Mouse (Mus musculus) limb, embryonic 11.5 days (tissue): ENCODE measurements around the gene Ddx46. TPM values are rescaled to one million over a fixed set of nuclear protein-coding genes. Genes with fewer than 3 reads are reported as not detected.
"Not testable (repeated sequence)": the region's sequence is repeated elsewhere in the genome, so short reads cannot be mapped to it uniquely, and the experiment has no call there.

ENCODE experiments used
- ATAC-seq: fragments of 200-750 bp; cut with Nextera tagmentation; 2 replicates; pipeline ENCODE4 v1.8.0; 2017; ENCODE audit warnings: low read depth; ENCODE audit not compliant: insufficient number of reproducible peaks, low FRiP score, low TSS enrichment
- DNase-seq: peaks from one replicate; pipeline ENCODE4 v3.0.0-alpha.2; 2015; ENCODE audit warnings: low spot score
- H3K27ac ChIP-seq: fragments of 300-500 bp; sonication (generic); replicated peaks from 2 replicates; pipeline ENCODE4 v1.5.1; 2014; ENCODE audit warnings: low read depth, mild to moderate bottlenecking, low read length
- H3K27me3 ChIP-seq: fragments of 300-500 bp; sonication (generic); 2 replicates; pipeline ENCODE4 v1.6.1; 2014; ENCODE audit warnings: mild to moderate bottlenecking, low read length, mixed read lengths; ENCODE audit not compliant: control insufficient read depth, insufficient read depth
- H3K36me3 ChIP-seq: fragments of 300-500 bp; sonication (generic); 2 replicates; pipeline ENCODE4 v1.6.1; 2014; ENCODE audit warnings: mild to moderate bottlenecking, low read length, moderate library complexity, mixed read lengths; ENCODE audit not compliant: control insufficient read depth, insufficient read depth
- H3K4me1 ChIP-seq: fragments of 300-500 bp; sonication (generic); 2 replicates; pipeline ENCODE4 v1.6.1; 2014; ENCODE audit warnings: low read length, mixed read lengths; ENCODE audit not compliant: control insufficient read depth, insufficient read depth
- H3K4me2 ChIP-seq: fragments of 300-500 bp; sonication (generic); 2 replicates; pipeline ENCODE4 v1.6.1; 2014; ENCODE audit warnings: low read depth, mild to moderate bottlenecking, moderate library complexity; ENCODE audit not compliant: severe bottlenecking
- H3K4me3 ChIP-seq: fragments of 300-500 bp; sonication (generic); 2 replicates; pipeline ENCODE4 v1.5.1; 2014; ENCODE audit warnings: low read depth, low read length
- H3K9ac ChIP-seq: fragments of 300-500 bp; sonication (generic); 2 replicates; pipeline ENCODE4 v1.6.1; 2014; ENCODE audit warnings: mild to moderate bottlenecking, low read length
- H3K9me3 ChIP-seq: fragments of 300-500 bp; sonication (generic); 2 replicates; pipeline ENCODE4 v1.6.1; 2016; ENCODE audit warnings: low read length; ENCODE audit not compliant: control insufficient read depth
- WGBS: fragments of 180-500 bp; shearing (Covaris S2); extraction: QIAGEN DNeasy Blood & Tissue Kit; methylation state at CpG from one replicate; pipeline ENCODE4 v1.1.7; 2014; 5-methylcytosine and 5-hydroxymethylcytosine counted together
- polyA plus RNA-seq: library from polyadenylated mRNA; unstranded; fragments of >200 nt; fragmentation: Nextera tagmentation; extraction: Ambion mirVana; gene quantifications from 2 replicates; pipeline ENCODE4 v1.2.1, GENCODE M21; 2014

Ddx46 gene
- polyA plus RNA-seq, 1 experiment from 2014 or later, result 60.8 TPM

DNA sequence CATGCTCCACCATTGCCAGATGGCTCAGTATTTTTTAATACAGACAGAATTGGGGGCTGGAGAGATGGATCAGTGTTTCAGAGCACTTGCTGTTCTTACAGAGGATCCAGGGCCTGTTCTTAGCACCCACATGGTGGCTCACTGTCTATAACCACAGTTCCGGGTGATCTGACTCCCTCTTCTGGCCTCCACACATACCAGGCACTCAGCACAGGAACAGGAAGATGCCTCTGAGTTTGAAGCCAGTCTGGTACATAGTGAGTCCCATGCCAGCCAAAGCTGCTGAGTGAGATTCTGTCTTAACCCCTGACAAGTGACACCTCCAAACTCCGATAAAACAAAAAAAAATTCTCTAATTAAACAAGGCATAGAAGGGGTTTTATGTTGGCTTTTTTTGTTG, 14.6 kb upstream of the Ddx46 start:
- 83% methylated on average over 2 of the region's 2 CpGs for WGBS
- DNase-seq, result no peak
- H3K4me1 ChIP-seq, result no peaks in the 10 kb centered on the region; the same call in 1 of the 2 replicates
- no peaks in the 10 kb centered on the region for H3K9me3 ChIP-seq
- no peak overlapping the region for H3K4me2 ChIP-seq
- H3K27ac ChIP-seq, result no peak overlapping the region
- no peak overlapping the region for H3K4me3 ChIP-seq
- no peaks in the 10 kb centered on the region for H3K36me3 ChIP-seq
- no peaks in the 10 kb centered on the region for H3K27me3 ChIP-seq
- no peak for ATAC-seq
- H3K9ac ChIP-seq, result no peak overlapping the region

- not testable (repeated sequence) for ATAC-seq, H3K27me3 ChIP-seq, H3K36me3 ChIP-seq, H3K9me3 ChIP-seq, H3K4me1 ChIP-seq, H3K27ac ChIP-seq, DNase-seq
- 24% methylated on average over 20 of the region's 20 CpGs for WGBS
- peak overlapping the region; percentile 75 for H3K9ac ChIP-seq
- H3K4me2 ChIP-seq, result peak overlapping the region; percentile 72
- peak overlapping the region; percentile 60 for H3K4me3 ChIP-seq
Measured at GRCm38 (mm10) chr13:55622156-55622648, 12.6 kb upstream of the Ddx46 start.

DNA sequence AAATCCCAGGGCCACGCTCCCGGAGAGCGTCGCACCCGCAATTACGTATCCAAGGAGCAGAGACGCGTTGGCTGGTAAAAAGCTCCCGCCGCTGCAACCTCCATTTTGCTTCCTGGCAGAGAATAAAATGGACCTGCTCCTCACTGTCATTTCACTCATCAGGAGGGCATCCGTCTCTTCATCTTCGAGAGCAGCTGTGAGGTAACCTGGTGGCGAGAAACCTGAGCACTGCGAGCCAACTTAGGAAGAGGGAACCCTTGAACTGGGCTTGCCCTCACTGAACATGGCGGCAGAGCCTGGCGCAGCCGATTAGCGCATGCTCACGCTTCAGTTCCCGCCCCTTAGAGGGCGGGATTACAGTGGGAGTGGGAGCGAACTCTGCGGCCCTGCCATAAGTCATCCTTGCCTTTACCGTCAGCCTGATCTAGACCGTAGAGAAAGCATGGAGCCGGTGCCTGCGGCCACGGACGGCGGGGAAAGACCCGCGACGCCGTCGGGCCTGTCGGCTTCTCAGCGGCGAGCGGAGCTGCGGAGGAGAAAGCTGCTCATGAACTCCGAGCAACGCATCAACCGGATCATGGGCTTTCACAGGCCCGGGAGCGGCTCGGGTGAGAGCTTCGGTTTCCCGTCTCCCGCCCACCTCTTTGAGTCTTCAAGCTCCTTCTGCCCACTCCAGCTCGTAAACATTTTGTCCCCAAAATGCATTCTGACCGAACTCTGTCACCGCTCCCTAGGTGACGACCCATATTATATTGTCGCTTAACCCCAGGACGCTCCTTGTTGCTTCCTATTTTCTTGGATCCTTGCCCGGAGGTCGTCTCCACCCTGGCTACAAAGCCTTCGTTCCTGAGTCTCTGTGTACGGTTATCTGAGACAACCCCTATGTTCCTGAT, 11.9 kb upstream of the Ddx46 start, which contains the start of gene Caml:
Caml (plus strand) TSS at position 357 of the 893 bp plus-strand sequence.
- Histone ChIP-seq H3K9ac (peak within 1 kb of the TSS; percentile 75), H3K36me3 (no peaks in the 10 kb centered on the region), H3K4me3 (peak within 1 kb of the TSS; percentile 60), H3K9me3 (no peaks in the 10 kb centered on the region), H3K4me2 (peak within 1 kb of the TSS; percentile 72), H3K4me1 (no peaks in the 10 kb centered on the region; the same call in 1 of the 2 replicates), H3K27me3 (no peaks in the 10 kb centered on the region), H3K27ac (peak within 1 kb of the TSS; percentile 72)
- ATAC-seq (peak; percentile 93), DNase-seq (peak; percentile 89)
- WGBS, result under 1% methylated on average over 59 of the region's 59 CpGs

DNA sequence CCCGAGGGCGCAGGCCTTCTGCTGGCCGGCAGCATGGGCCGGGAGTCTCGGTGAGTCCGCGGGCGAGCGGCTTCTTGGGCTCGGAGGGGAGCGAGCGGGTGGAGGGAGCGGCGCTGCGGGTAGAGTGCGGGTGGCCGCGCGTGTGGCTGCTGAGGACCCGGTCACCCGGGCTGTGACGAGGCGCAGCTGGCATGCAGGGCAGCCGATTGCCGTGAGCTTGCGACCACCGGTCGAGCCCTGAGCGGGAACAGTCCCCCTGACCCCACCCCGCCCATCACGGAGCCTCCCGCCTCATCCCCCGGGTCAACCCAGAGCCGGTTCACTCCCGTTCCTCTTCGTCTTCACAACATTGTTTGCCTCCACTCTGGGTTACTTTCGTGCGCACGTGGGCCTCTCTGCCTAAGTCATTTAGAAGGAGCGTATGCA, 332 bp downstream of the Ddx46 start:
- H3K27ac ChIP-seq, result no peak overlapping the region
- ATAC-seq, result no peak
- H3K36me3 ChIP-seq, result peaks cover 7% of the 10 kb centered on the region
- H3K27me3 ChIP-seq, result no peaks in the 10 kb centered on the region
- peak overlapping the region; percentile 76 for H3K4me2 ChIP-seq
- no peaks in the 10 kb centered on the region for H3K9me3 ChIP-seq
- DNase-seq, result no peak
- peak overlapping the region; percentile 73 for H3K9ac ChIP-seq
- 0% methylated on average over 40 of the region's 40 CpGs for WGBS
- peak overlapping the region; percentile 74 for H3K4me3 ChIP-seq
- peaks cover 2% of the 10 kb centered on the region; the same call in 1 of the 2 replicates for H3K4me1 ChIP-seq

GRCm38 (mm10) chr13:55636185-55636983, 1.6 kb downstream of the Ddx46 start:
- Histone ChIP-seq H3K9ac (no peak overlapping the region), H3K4me2 (no peak overlapping the region), H3K36me3 (peaks cover 10% of the 10 kb centered on the region), H3K4me1 (peaks cover 2% of the 10 kb centered on the region; the same call in 1 of the 2 replicates), H3K27ac (no peak overlapping the region), H3K27me3 (no peaks in the 10 kb centered on the region), H3K9me3 (no peaks in the 10 kb centered on the region), H3K4me3 (no peak overlapping the region)
- DNase-seq (no peak), ATAC-seq (no peak)
- WGBS, result 88% methylated on average over 14 of the region's 14 CpGs

DNA sequence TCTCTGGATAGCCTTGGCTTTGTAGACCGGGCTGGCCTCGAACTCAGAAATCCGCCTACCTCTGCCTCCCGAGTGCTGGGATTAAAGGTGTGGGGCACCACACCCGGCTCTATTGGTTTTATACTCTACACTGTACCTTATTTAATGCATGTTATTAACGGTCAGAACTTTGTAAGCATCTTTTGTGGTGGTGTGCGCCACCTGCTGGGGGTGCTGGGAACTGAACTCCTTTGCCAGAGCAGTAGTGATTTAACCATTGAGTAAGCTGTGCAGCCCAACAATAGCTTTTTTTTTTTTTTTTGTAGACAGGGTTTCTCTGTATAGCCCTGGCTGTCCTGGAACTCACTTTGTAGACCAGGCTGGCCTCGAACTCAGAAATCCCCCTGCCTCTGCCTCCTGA, 5.7 kb downstream of the Ddx46 start:
- H3K4me3 ChIP-seq, H3K27me3 ChIP-seq, H3K9ac ChIP-seq, H3K4me1 ChIP-seq, H3K9me3 ChIP-seq, H3K27ac ChIP-seq, H3K4me2 ChIP-seq, ATAC-seq: not testable (repeated sequence)
- peaks cover 15% of the 10 kb centered on the region for H3K36me3 ChIP-seq
- WGBS, result 58% methylated on average over 8 of the region's 8 CpGs
- peak; percentile 91 for DNase-seq

DNA sequence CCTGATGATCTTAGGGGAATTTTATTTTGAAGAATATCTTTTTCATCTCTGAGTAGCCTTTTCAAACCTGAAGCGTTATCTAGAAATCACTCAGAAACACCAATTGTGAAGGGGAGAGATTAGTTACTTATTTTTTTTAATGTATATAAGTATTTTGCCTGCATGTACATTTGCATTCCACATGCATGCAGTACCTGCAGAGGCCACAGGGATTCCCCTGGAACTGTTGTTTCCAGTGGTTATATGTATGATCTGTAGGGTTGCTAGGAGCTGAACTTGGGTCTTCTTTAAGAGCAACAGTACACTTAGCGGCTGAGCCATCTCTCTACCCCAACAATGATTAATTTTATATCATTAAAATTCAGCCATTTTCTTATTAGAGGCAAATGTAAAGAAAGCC, 9.7 kb downstream of the Ddx46 start:
- H3K9ac ChIP-seq, result no peak overlapping the region
- ATAC-seq (no peak), DNase-seq (peak; percentile 65)
- WGBS, result 93% methylated on average over 2 of the region's 2 CpGs
- H3K4me3 ChIP-seq, result no peak overlapping the region
- no peak overlapping the region for H3K27ac ChIP-seq
- no peaks in the 10 kb centered on the region for H3K4me1 ChIP-seq
- H3K36me3 ChIP-seq, result peaks cover 23% of the 10 kb centered on the region
- H3K9me3 ChIP-seq, result no peaks in the 10 kb centered on the region
- H3K4me2 ChIP-seq, result no peak overlapping the region
- H3K27me3 ChIP-seq, result no peaks in the 10 kb centered on the region

DNA sequence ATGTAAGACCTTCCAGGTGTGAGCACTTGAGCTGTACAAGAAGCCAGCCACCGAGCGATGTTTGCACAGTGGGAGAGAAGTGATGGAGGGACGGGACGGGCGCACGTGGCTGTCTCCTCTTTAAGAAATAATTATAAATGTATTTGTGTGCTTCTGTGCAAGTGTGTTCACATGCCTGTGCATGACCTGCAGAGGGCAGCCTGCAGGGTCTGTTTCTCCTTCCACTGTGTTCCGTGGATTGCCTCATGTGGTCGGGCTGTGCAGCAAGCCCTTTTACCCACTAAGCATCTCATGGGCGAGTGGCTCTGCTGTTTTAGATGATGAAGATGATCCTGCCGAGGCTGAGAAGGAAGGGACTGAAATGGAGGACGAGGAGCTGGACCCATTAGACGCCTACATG, 15.3 kb downstream of the Ddx46 start:
- DNase-seq (no peak), ATAC-seq (no peak)
- Histone ChIP-seq H3K27me3 (no peaks in the 10 kb centered on the region), H3K36me3 (peaks cover 29% of the 10 kb centered on the region), H3K4me2 (no peak overlapping the region), H3K27ac (no peak overlapping the region), H3K9me3 (no peaks in the 10 kb centered on the region), H3K4me1 (no peaks in the 10 kb centered on the region), H3K9ac (no peak overlapping the region), H3K4me3 (no peak overlapping the region)
- 92% methylated on average over 12 of the region's 12 CpGs for WGBS
